Mouse (Mus musculus) spleen, adult 12 weeks (tissue): ENCODE results near the gene Slc22a27.
"Not testable (repeated sequence)": the region's sequence is repeated elsewhere in the genome, so short reads cannot be mapped to it uniquely, and the experiment has no call there.

Source experiments
- DNase-seq: peaks from one replicate; pipeline ENCODE4 v3.0.0; 2022; ENCODE audit warnings: low spot score

Gene Slc22a27

GRCm38 (mm10) chr19:7965927-7966326 lies at the start of gene Slc22a27:
TSS of gene Slc22a27 (minus strand) at chr19:7966027.
- DNase-seq: not testable (repeated sequence)

GRCm38 (mm10) chr19:8011596-8011995 lies 45.8 kb upstream of the Slc22a27 start:
- not testable (repeated sequence) for DNase-seq

DNA sequence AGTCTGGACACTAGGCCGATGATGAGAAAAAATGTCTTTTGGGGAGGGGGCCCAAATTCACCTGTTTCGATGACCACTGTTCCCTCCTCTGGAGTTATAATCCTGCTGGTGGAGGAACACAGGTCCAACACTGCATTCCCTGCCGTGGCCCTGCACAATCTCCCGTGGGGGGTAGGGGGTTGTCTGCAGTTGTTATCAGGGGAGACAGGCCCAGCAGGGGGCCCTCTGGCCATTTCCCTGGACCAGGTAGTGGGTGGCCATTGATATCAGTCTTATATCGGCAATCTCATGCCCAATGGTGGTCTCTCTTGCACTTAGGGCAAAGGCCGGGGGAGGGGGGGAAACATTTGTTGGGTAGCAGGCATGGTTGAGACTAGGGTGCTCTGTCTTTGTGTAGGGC lies 43.3 kb upstream of the Slc22a27 start:
- DNase-seq: not testable (repeated sequence)

GRCm38 (mm10) chr19:7968703-7969102 lies 2.9 kb upstream of the Slc22a27 start:
- no peak for DNase-seq

DNA sequence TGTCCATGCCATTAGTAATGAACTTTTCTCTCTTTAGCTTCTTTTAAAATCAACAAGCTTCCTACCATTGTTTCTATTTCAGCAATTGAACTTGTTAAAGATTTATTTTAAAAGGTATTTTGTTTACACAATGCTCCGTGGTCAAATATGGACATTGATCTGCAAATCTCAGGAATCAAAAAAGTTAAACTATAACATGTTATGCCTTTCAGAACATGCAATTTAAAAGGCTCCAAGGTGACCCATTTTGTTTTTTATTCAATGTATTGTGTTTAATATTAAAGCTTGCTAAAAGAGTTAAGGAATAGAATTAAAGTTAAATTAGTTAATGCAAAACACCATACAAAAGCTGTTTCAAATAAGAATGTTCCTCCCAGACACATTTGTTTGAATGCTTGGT lies 723 bp upstream of the Slc22a27 start:
- DNase-seq: not testable (repeated sequence)

DNA sequence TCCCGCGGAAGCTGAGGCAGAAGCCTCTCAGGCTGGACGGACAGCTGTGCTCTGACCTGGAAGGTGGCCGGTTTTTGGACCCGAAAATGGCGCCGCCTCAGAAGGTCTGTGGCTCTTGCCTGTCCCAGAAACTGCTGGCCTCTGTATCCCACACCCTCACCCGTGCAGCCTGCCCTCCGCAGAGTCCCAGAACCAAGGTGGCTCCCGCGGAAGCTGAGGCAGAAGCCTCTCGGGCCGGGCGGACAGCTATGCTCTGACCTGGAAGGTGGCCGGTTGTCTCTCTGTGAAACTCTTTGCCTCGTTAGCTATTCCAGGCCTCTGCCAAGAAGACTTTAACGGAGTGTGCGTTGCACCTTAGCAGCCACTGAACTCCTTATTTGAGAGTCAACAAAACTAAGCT lies 26.4 kb downstream of the Slc22a27 start:
- DNase-seq: not testable (repeated sequence)

DNA sequence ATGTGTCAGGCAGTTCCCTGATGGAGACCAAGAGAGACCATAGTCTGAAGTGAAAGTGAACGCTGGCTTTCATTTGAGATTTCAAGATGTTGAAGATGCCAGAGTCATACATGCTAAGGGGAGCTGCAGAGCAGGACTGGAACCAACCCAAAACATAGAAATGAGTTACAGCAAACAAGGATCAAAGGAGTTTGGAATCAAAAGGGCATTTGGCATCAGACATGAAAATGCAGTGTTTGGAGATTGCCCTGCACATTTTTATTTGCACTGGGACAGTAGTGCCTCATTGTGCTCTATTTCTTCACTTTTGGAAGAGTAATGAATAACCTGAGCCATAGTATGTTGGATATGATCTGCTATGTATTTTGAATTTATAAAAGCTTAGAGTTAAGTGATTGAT lies 89.2 kb downstream of the Slc22a27 start:
- no peak for DNase-seq

DNA sequence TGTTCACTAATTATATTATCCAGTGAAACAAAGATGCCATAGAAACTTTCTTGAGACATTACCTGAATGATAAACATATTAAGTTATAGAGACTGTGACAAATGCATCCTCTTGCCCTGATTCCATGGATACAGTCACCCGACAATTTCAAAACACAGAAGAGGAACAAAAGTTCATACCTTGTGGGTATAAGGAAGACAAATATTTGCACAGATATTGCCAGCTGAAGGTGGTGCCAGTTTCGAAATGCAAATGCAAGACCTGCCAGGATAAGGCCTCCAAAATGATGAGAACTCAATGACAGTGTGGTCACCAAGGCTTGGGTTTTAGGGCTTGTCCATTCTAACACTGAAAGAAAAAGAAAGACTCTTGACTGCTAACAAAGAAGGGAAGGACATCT lies 136.0 kb downstream of the Slc22a27 start:
- no peak for DNase-seq
